Mouse (Mus musculus): ENCODE data around the gene Adamts6. TPM values are rescaled to one million over a fixed set of nuclear protein-coding genes. Genes with fewer than 3 reads are reported as not detected.

The Adamts6 gene
- polyA plus RNA-seq (2012; fragmentation: generic; extraction: Trizol): 1.3 TPM
- long read RNA-seq, experiment 1, partial matches to known transcripts: 0 of 4 reads
- long read RNA-seq, experiment 1, other reads (novel, unspliced or antisense): 4 of 4 reads
- long read RNA-seq, experiment 2, partial matches to known transcripts: 1 of 23 reads
- long read RNA-seq, experiment 2, other reads (novel, unspliced or antisense): 22 of 23 reads

GRCm38 (mm10) chr13:104287366-104288225, at the start of gene Adamts6:
TSS of gene Adamts6 (plus strand) at chr13:104287835.
- Histone ChIP-seq H3K36me3 (ENCODE audit: control insufficient read depth, insufficient read depth) (no peaks in the 10 kb centered on the region), H3K4me3 (ENCODE audit: insufficient read depth, poor library complexity, severe bottlenecking) (peak within 1 kb of the TSS; percentile 44), H3ac (ENCODE audit: control insufficient read depth, insufficient read length, low read depth) (peak within 1 kb of the TSS; percentile 70), H3K27me3 (ENCODE audit: control insufficient read depth, insufficient read depth, insufficient read length) (no peaks in the 10 kb centered on the region), H3K79me3 (ENCODE audit: low read depth) (peaks cover 29% of the 10 kb centered on the region), H3K79me2 (ENCODE audit: control insufficient read depth, insufficient read depth) (peaks cover 47% of the 10 kb centered on the region)
- TF ChIP-seq CTCF (IDR thresholded peaks at IDR 0.05; ENCODE audit: control insufficient read depth, insufficient read depth, insufficient read length) (no peak), MYOG (IDR thresholded peaks at IDR 0.05; ENCODE audit: control insufficient read depth, extremely low read depth, insufficient read length) (no peak), USF1 (IDR thresholded peaks at IDR 0.05; ENCODE audit: low read depth) (no peak), CEBPB (IDR thresholded peaks at IDR 0.05; ENCODE audit: low read depth) (no peak), FOSL1 (IDR thresholded peaks at IDR 0.05; ENCODE audit: insufficient read depth, low read length, poor library complexity, severe bottlenecking) (no peak), MAX (IDR thresholded peaks at IDR 0.05) (no peak), MYOD1 (IDR thresholded peaks at IDR 0.05; ENCODE audit: control insufficient read depth, insufficient read length, low read depth) (no peak)

GRCm38 (mm10) chr13:104258997-104259396, 28.6 kb upstream of the Adamts6 start:
- Histone ChIP-seq H3K4me3 (ENCODE audit: insufficient read depth, poor library complexity, severe bottlenecking) (no peak overlapping the region), H3ac (ENCODE audit: control insufficient read depth, insufficient read length, low read depth) (no peak overlapping the region), H3K36me3 (ENCODE audit: control insufficient read depth, insufficient read depth) (no peaks in the 10 kb centered on the region), H3K79me3 (ENCODE audit: low read depth) (no peaks in the 10 kb centered on the region), H3K79me2 (ENCODE audit: control insufficient read depth, insufficient read depth) (no peaks in the 10 kb centered on the region), H3K27me3 (ENCODE audit: control insufficient read depth, insufficient read depth, insufficient read length) (no peaks in the 10 kb centered on the region)
- TF ChIP-seq FOSL1 (IDR thresholded peaks at IDR 0.05; ENCODE audit: insufficient read depth, low read length, poor library complexity, severe bottlenecking) (no peak), MYOD1 (IDR thresholded peaks at IDR 0.05; ENCODE audit: control insufficient read depth, insufficient read length, low read depth) (no peak), MAX (IDR thresholded peaks at IDR 0.05) (no peak), CEBPB (IDR thresholded peaks at IDR 0.05; ENCODE audit: low read depth) (no peak), MYOG (IDR thresholded peaks at IDR 0.05; ENCODE audit: control insufficient read depth, extremely low read depth, insufficient read length) (no peak), CTCF (IDR thresholded peaks at IDR 0.05; ENCODE audit: control insufficient read depth, insufficient read depth, insufficient read length) (no peak), USF1 (IDR thresholded peaks at IDR 0.05; ENCODE audit: low read depth) (no peak)

GRCm38 (mm10) chr13:104285031-104285431, 2.6 kb upstream of the Adamts6 start:
- peaks cover 14% of the 10 kb centered on the region for H3K79me3 ChIP-seq (ENCODE audit: low read depth)
- no peaks in the 10 kb centered on the region for H3K27me3 ChIP-seq (ENCODE audit: control insufficient read depth, insufficient read depth, insufficient read length)
- no peak overlapping the region for H3ac ChIP-seq (ENCODE audit: control insufficient read depth, insufficient read length, low read depth)
- H3K36me3 ChIP-seq (ENCODE audit: control insufficient read depth, insufficient read depth): no peaks in the 10 kb centered on the region
- TF ChIP-seq CEBPB (IDR thresholded peaks at IDR 0.05; ENCODE audit: low read depth) (no peak), MAX (IDR thresholded peaks at IDR 0.05) (no peak), FOSL1 (IDR thresholded peaks at IDR 0.05; ENCODE audit: insufficient read depth, low read length, poor library complexity, severe bottlenecking) (no peak), MYOG (IDR thresholded peaks at IDR 0.05; ENCODE audit: control insufficient read depth, extremely low read depth, insufficient read length) (no peak), MYOD1 (IDR thresholded peaks at IDR 0.05; ENCODE audit: control insufficient read depth, insufficient read length, low read depth) (no peak), CTCF (IDR thresholded peaks at IDR 0.05; ENCODE audit: control insufficient read depth, insufficient read depth, insufficient read length) (no peak), USF1 (IDR thresholded peaks at IDR 0.05; ENCODE audit: low read depth) (no peak)
- H3K79me2 ChIP-seq (ENCODE audit: control insufficient read depth, insufficient read depth): peaks cover 23% of the 10 kb centered on the region
- H3K4me3 ChIP-seq (ENCODE audit: insufficient read depth, poor library complexity, severe bottlenecking): no peak overlapping the region

GRCm38 (mm10) chr13:104285737-104286311, 1.8 kb upstream of the Adamts6 start:
- TF ChIP-seq CTCF (IDR thresholded peaks at IDR 0.05; ENCODE audit: control insufficient read depth, insufficient read depth, insufficient read length) (no peak), MYOD1 (IDR thresholded peaks at IDR 0.05; ENCODE audit: control insufficient read depth, insufficient read length, low read depth) (no peak), FOSL1 (IDR thresholded peaks at IDR 0.05; ENCODE audit: insufficient read depth, low read length, poor library complexity, severe bottlenecking) (no peak), CEBPB (IDR thresholded peaks at IDR 0.05; ENCODE audit: low read depth) (no peak), MYOG (IDR thresholded peaks at IDR 0.05; ENCODE audit: control insufficient read depth, extremely low read depth, insufficient read length) (no peak), USF1 (IDR thresholded peaks at IDR 0.05; ENCODE audit: low read depth) (no peak), MAX (IDR thresholded peaks at IDR 0.05) (no peak)
- Histone ChIP-seq H3ac (ENCODE audit: control insufficient read depth, insufficient read length, low read depth) (peak overlapping the region; percentile 6), H3K27me3 (ENCODE audit: control insufficient read depth, insufficient read depth, insufficient read length) (no peaks in the 10 kb centered on the region), H3K79me2 (ENCODE audit: control insufficient read depth, insufficient read depth) (peaks cover 31% of the 10 kb centered on the region), H3K4me3 (ENCODE audit: insufficient read depth, poor library complexity, severe bottlenecking) (peak overlapping the region; percentile 44), H3K36me3 (ENCODE audit: control insufficient read depth, insufficient read depth) (no peaks in the 10 kb centered on the region), H3K79me3 (ENCODE audit: low read depth) (peaks cover 20% of the 10 kb centered on the region)

GRCm38 (mm10) chr13:104286336-104286735, 1.3 kb upstream of the Adamts6 start:
- TF ChIP-seq MAX (IDR thresholded peaks at IDR 0.05): no peak
- TF ChIP-seq FOSL1 (IDR thresholded peaks at IDR 0.05; ENCODE audit: insufficient read depth, low read length, poor library complexity, severe bottlenecking): no peak
- no peak for TF ChIP-seq MYOG (IDR thresholded peaks at IDR 0.05; ENCODE audit: control insufficient read depth, extremely low read depth, insufficient read length)
- no peak for TF ChIP-seq CEBPB (IDR thresholded peaks at IDR 0.05; ENCODE audit: low read depth)
- TF ChIP-seq CTCF (IDR thresholded peaks at IDR 0.05; ENCODE audit: control insufficient read depth, insufficient read depth, insufficient read length): no peak
- TF ChIP-seq USF1 (IDR thresholded peaks at IDR 0.05; ENCODE audit: low read depth): no peak
- no peak for TF ChIP-seq MYOD1 (IDR thresholded peaks at IDR 0.05; ENCODE audit: control insufficient read depth, insufficient read length, low read depth)
- H3K27me3 ChIP-seq (ENCODE audit: control insufficient read depth, insufficient read depth, insufficient read length): no peaks in the 10 kb centered on the region
- no peaks in the 10 kb centered on the region for H3K36me3 ChIP-seq (ENCODE audit: control insufficient read depth, insufficient read depth)
- H3K79me2 ChIP-seq (ENCODE audit: control insufficient read depth, insufficient read depth): peaks cover 36% of the 10 kb centered on the region
- no peak overlapping the region for H3ac ChIP-seq (ENCODE audit: control insufficient read depth, insufficient read length, low read depth)
- peaks cover 23% of the 10 kb centered on the region for H3K79me3 ChIP-seq (ENCODE audit: low read depth)
- peak overlapping the region; percentile 44 for H3K4me3 ChIP-seq (ENCODE audit: insufficient read depth, poor library complexity, severe bottlenecking)
